Mouse (Mus musculus) embryonic stem cell, embryonic (primary cell): ENCODE measurements at regions not wholly inside any gene's neighbourhood (a gene's known extent, or its start where the extent isn't known, plus 50 kb on each side); places are given as distances from the start of the nearest gene placed in this dataset.

Experiments
- CTCF ChIA-PET, 4 experiments: fragments of 300-600 bp in 2 of 4; fragments of 350-600 bp in 2 of 4; sonication (Branson Sonifier 250); formaldehyde crosslinking; loops; one replicate each; lab custom pipeline; 2022; ENCODE audit warnings: inconsistent platforms in 2 of 4; lab: Charles Lee
- POLR2A ChIA-PET, 4 experiments: fragments of 300-600 bp in 2 of 4; fragments of 350-600 bp in 2 of 4; sonication (Branson Sonifier 250); formaldehyde crosslinking; loops; one replicate each; lab custom pipeline; 2022; ENCODE audit warnings: antibody characterized with exemption in 4 of 4, inconsistent platforms in 1 of 4; lab: Charles Lee

GRCm38 (mm10) chr13:37569051-37569450 lies 209.1 kb upstream of the Rreb1 start:
- ChIA-PET POLR2A (interaction anchor here in 1 of 4 experiments (0.6 kb wide), 1 partner anchor 482 kb away, joined by 3 read pairs; no protein-coding TSS in a partner anchor), CTCF (interaction anchor here in 1 of 4 experiments (1.1 kb wide), 1 partner anchor 12 kb away, joined by 3 read pairs; no protein-coding TSS in a partner anchor)

- CTCF ChIA-PET: interaction anchor here in 1 of 4 experiments (1.1 kb wide), 1 partner anchor 12 kb away, joined by 3 read pairs; no protein-coding TSS in a partner anchor
- POLR2A ChIA-PET: interaction anchor here in 1 of 4 experiments (0.6 kb wide), 1 partner anchor 482 kb away, joined by 3 read pairs; no protein-coding TSS in a partner anchor
Observed at GRCm38 (mm10) chr13:37569486-37569885, 208.7 kb upstream of the Rreb1 start.

GRCm38 (mm10) chr13:37572983-37573382 lies 205.2 kb upstream of the Rreb1 start:
- POLR2A ChIA-PET: interaction anchor here in 1 of 4 experiments (0.6 kb wide), 1 partner anchor 12 kb away, joined by 4 read pairs; no protein-coding TSS in a partner anchor
- CTCF ChIA-PET: interaction anchor here in 1 of 4 experiments (0.7 kb wide), 1 partner anchor 125 kb away, joined by 3 read pairs; no protein-coding TSS in a partner anchor

- ChIA-PET POLR2A (interaction anchor here in 2 of 4 experiments (0.5 to 1.6 kb wide), 6 partner anchors 17 to 880 kb away, joined by 3 to 8 read pairs (median 4); no protein-coding TSS in a partner anchor), CTCF (interaction anchor here in 3 of 4 experiments (0.6 to 1.1 kb wide), 4 partner anchors 10 to 516 kb away, joined by 4 to 9 read pairs (median 4); no protein-coding TSS in a partner anchor)
Observed at GRCm38 (mm10) chr13:37579231-37579630, 199.0 kb upstream of the Rreb1 start.

GRCm38 (mm10) chr13:37579775-37580174 lies 198.4 kb upstream of the Rreb1 start:
- POLR2A ChIA-PET: interaction anchor here in 2 of 4 experiments (1.0 to 1.6 kb wide), 4 partner anchors 18 to 385 kb away, joined by 3 to 8 read pairs (median 5); no protein-coding TSS in a partner anchor
- CTCF ChIA-PET: interaction anchor here in 3 of 4 experiments (0.6 to 1.1 kb wide), 3 partner anchors 70 to 366 kb away, joined by 4 to 12 read pairs (median 9); no protein-coding TSS in a partner anchor

- CTCF ChIA-PET: no interaction called here
Observed at GRCm38 (mm10) chr13:37580806-37581205, 197.4 kb upstream of the Rreb1 start.

GRCm38 (mm10) chr13:37581374-37581773 lies 196.8 kb upstream of the Rreb1 start:
- ChIA-PET POLR2A (no interaction called here), CTCF (interaction anchor here in 1 of 4 experiments (0.6 kb wide), 1 partner anchor 586 kb away, joined by 3 read pairs; no protein-coding TSS in a partner anchor)

More at GRCm38 (mm10) chr13:37580806-37581205, 197.4 kb upstream of the Rreb1 start:
- POLR2A ChIA-PET: no interaction called here

GRCm38 (mm10) chr13:37585476-37585875 lies 192.7 kb upstream of the Rreb1 start:
- CTCF ChIA-PET: no interaction called here

GRCm38 (mm10) chr13:37586511-37586910 lies 191.7 kb upstream of the Rreb1 start:
- ChIA-PET CTCF (interaction anchor here in 1 of 4 experiments (0.6 kb wide), 1 partner anchor 19 kb away, joined by 3 read pairs; no protein-coding TSS in a partner anchor), POLR2A (interaction anchor here in 1 of 4 experiments (0.8 kb wide), 1 partner anchor 10 kb away, joined by 3 read pairs; no protein-coding TSS in a partner anchor)

More at GRCm38 (mm10) chr13:37585476-37585875, 192.7 kb upstream of the Rreb1 start:
- POLR2A ChIA-PET: no interaction called here

GRCm38 (mm10) chr13:37587911-37588310 lies 190.3 kb upstream of the Rreb1 start:
- POLR2A ChIA-PET: no interaction called here
- CTCF ChIA-PET: interaction anchor here in 1 of 4 experiments (0.6 kb wide), 1 partner anchor 260 kb away, joined by 6 read pairs; no protein-coding TSS in a partner anchor

GRCm38 (mm10) chr13:37588528-37589176 lies 189.5 kb upstream of the Rreb1 start:
- CTCF ChIA-PET: interaction anchor here in 1 of 4 experiments (0.9 kb wide), 1 partner anchor 10 kb away, joined by 4 read pairs; no protein-coding TSS in a partner anchor
- POLR2A ChIA-PET: no interaction called here

GRCm38 (mm10) chr13:37592149-37592548 lies 186.1 kb upstream of the Rreb1 start:
- ChIA-PET POLR2A (interaction anchor here in 2 of 4 experiments (0.7 to 1.6 kb wide), 3 partner anchors 9 to 28 kb away, joined by 3 read pairs; no protein-coding TSS in a partner anchor), CTCF (no interaction called here)

GRCm38 (mm10) chr13:37595196-37595595 lies 183.0 kb upstream of the Rreb1 start:
- ChIA-PET POLR2A (interaction anchor here in 1 of 4 experiments (0.5 kb wide), 1 partner anchor 123 kb away, joined by 5 read pairs; no protein-coding TSS in a partner anchor), CTCF (interaction anchor here in 1 of 4 experiments (0.6 kb wide), 2 partner anchors 21 to 373 kb away, joined by 3 to 9 read pairs; no protein-coding TSS in a partner anchor)

GRCm38 (mm10) chr13:37597575-37597974 lies 180.6 kb upstream of the Rreb1 start:
- ChIA-PET CTCF (interaction anchor here in 1 of 4 experiments (0.5 kb wide), 1 partner anchor 109 kb away, joined by 3 read pairs; no protein-coding TSS in a partner anchor), POLR2A (interaction anchor here in 1 of 4 experiments (0.9 kb wide), 1 partner anchor 51 kb away, joined by 4 read pairs; no protein-coding TSS in a partner anchor)

- CTCF ChIA-PET: no interaction called here
- POLR2A ChIA-PET: no interaction called here
Observed at GRCm38 (mm10) chr13:37598165-37598775, 179.9 kb upstream of the Rreb1 start.

GRCm38 (mm10) chr13:37599679-37600078 lies 178.5 kb upstream of the Rreb1 start:
- ChIA-PET CTCF (no interaction called here), POLR2A (no interaction called here)

GRCm38 (mm10) chr13:37600172-37600571 lies 178.0 kb upstream of the Rreb1 start:
- CTCF ChIA-PET: no interaction called here
- POLR2A ChIA-PET: no interaction called here

GRCm38 (mm10) chr13:37601068-37601467 lies 177.1 kb upstream of the Rreb1 start:
- POLR2A ChIA-PET: interaction anchor here in 1 of 4 experiments (0.6 kb wide), 1 partner anchor 9 kb away, joined by 3 read pairs; no protein-coding TSS in a partner anchor
- CTCF ChIA-PET: no interaction called here
